Mouse (Mus musculus): Measurements from ENCODE around the gene Sugp2. TPM values are rescaled to one million over a fixed set of nuclear protein-coding genes. Genes with fewer than 3 reads are reported as not detected.

Gene Sugp2
- polyA plus RNA-seq, 1 experiment from 2014 or later, result 14.0 TPM

DNA sequence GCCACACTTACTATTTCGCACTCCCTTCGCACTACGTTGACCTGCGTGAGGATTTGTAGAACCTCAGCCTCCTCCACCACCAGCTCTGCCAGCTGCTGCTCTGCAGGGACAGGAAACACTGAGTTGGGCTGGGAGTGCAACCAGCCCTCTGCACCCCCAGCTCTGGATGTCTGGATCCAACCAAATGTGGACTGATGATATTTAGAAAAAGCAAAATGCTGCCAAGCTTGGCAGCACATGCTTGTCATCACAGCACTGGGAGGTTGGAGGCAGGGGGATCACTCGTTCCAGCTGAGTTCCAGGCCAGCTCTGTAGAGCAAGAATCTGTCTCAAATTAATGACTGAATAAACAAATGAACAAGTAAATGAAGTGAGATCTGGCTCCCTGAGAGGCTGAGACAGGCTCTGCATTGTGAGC, 60.0 kb downstream of the Sugp2 start:
- Histone ChIP-seq H3K27ac (no peak overlapping the region), H3K4me2 (ENCODE audit: low read length) (no peak overlapping the region), H3K9me3 (replicated peaks; ENCODE audit: low read length) (no peaks in the 10 kb centered on the region), H3K4me1 (replicated peaks; ENCODE audit: insufficient read depth, low read length) (no peaks in the 10 kb centered on the region), H3K4me3 (replicated peaks; ENCODE audit: low read depth, low read length) (no peak overlapping the region), H3K9ac (ENCODE audit: low read depth, low read length) (no peak overlapping the region), H3K36me3 (ENCODE audit: insufficient read depth, low read length) (peaks cover 62% of the 10 kb centered on the region), H3K27me3 (ENCODE audit: insufficient read depth, low read length) (no peaks in the 10 kb centered on the region)
- no peak for ATAC-seq (replicated peaks; ENCODE audit: low FRiP score, low read depth)
- WGBS, result 44% methylated on average over 5 of the region's 5 CpGs
- TF ChIP-seq CTCF (IDR thresholded peaks at IDR 0.05; ENCODE audit: low read depth), result no peak
- DNase-seq (ENCODE audit: low spot score), result no peak

GRCm38 (mm10) chr8:70300881-70301280, 66.9 kb downstream of the Sugp2 start:
- H3K9ac ChIP-seq (ENCODE audit: low read depth, low read length), result no peak overlapping the region
- 76% methylated on average over 3 of the region's 3 CpGs for WGBS
- H3K4me1 ChIP-seq (replicated peaks; ENCODE audit: insufficient read depth, low read length), result peaks cover 17% of the 10 kb centered on the region; the same call in 1 of the 2 replicates
- no peak overlapping the region for H3K4me3 ChIP-seq (replicated peaks; ENCODE audit: low read depth, low read length)
- H3K36me3 ChIP-seq (ENCODE audit: insufficient read depth, low read length), result peaks cover 36% of the 10 kb centered on the region
- no peaks in the 10 kb centered on the region for H3K27me3 ChIP-seq (ENCODE audit: insufficient read depth, low read length)
- TF ChIP-seq CTCF (IDR thresholded peaks at IDR 0.05; ENCODE audit: low read depth), result no peak
- H3K4me2 ChIP-seq (ENCODE audit: low read length), result no peak overlapping the region
- ATAC-seq (replicated peaks; ENCODE audit: low FRiP score, low read depth), result no peak
- no peaks in the 10 kb centered on the region for H3K9me3 ChIP-seq (replicated peaks; ENCODE audit: low read length)
- no peak overlapping the region for H3K27ac ChIP-seq
- no peak for DNase-seq (ENCODE audit: low spot score)

- WGBS, result under 1% methylated on average over 40 of the region's 40 CpGs
- Histone ChIP-seq H3K4me3 (replicated peaks; ENCODE audit: low read depth, low read length) (peak within 1 kb of the TSS; percentile 94), H3K27me3 (ENCODE audit: insufficient read depth, low read length) (no peaks in the 10 kb centered on the region), H3K9ac (ENCODE audit: low read depth, low read length) (peak within 1 kb of the TSS; percentile 86), H3K9me3 (replicated peaks; ENCODE audit: low read length) (no peaks in the 10 kb centered on the region), H3K27ac (peak within 1 kb of the TSS; percentile 73), H3K4me1 (replicated peaks; ENCODE audit: insufficient read depth, low read length) (peaks cover 17% of the 10 kb centered on the region; the same call in 1 of the 2 replicates), H3K4me2 (ENCODE audit: low read length) (peak within 1 kb of the TSS; percentile 92), H3K36me3 (ENCODE audit: insufficient read depth, low read length) (peaks cover 33% of the 10 kb centered on the region)
- ATAC-seq (replicated peaks; ENCODE audit: low FRiP score, low read depth) (peak; percentile 85), DNase-seq (ENCODE audit: low spot score) (peak; percentile 93)
- TF ChIP-seq CTCF (IDR thresholded peaks at IDR 0.05; ENCODE audit: low read depth), result no peak
These were observed 68.4 kb downstream of the Sugp2 start, which contains the start of the genes Ddx49 and Cope for GRCm38 (mm10) chr8:70302358-70302890. Gene Ddx49, minus strand, starts transcription at chr8:70302489. Gene Cope, plus strand, starts transcription at chr8:70302518.

GRCm38 (mm10) chr8:70302901-70303300, 68.9 kb downstream of the Sugp2 start:
- Histone ChIP-seq H3K9ac (ENCODE audit: low read depth, low read length) (peak overlapping the region; percentile 86), H3K36me3 (ENCODE audit: insufficient read depth, low read length) (peaks cover 31% of the 10 kb centered on the region)

GRCm38 (mm10) chr8:70309311-70309710, 75.3 kb downstream of the Sugp2 start:
- no peaks in the 10 kb centered on the region for H3K27me3 ChIP-seq (ENCODE audit: insufficient read depth, low read length)
- H3K9ac ChIP-seq (ENCODE audit: low read depth, low read length), result no peak overlapping the region
- no peaks in the 10 kb centered on the region for H3K9me3 ChIP-seq (replicated peaks; ENCODE audit: low read length)
- H3K4me2 ChIP-seq (ENCODE audit: low read length), result no peak overlapping the region
- 35% methylated on average over 2 of the region's 2 CpGs for WGBS
- DNase-seq (ENCODE audit: low spot score), result no peak
- no peak overlapping the region for H3K4me3 ChIP-seq (replicated peaks; ENCODE audit: low read depth, low read length)
- H3K4me1 ChIP-seq (replicated peaks; ENCODE audit: insufficient read depth, low read length), result no peaks in the 10 kb centered on the region
- H3K36me3 ChIP-seq (ENCODE audit: insufficient read depth, low read length), result peaks cover 55% of the 10 kb centered on the region; the same call in 1 of the 2 replicates
- H3K27ac ChIP-seq, result no peak overlapping the region
- TF ChIP-seq CTCF (IDR thresholded peaks at IDR 0.05; ENCODE audit: low read depth), result peak; percentile 63
- ATAC-seq (replicated peaks; ENCODE audit: low FRiP score, low read depth), result no peak

More at GRCm38 (mm10) chr8:70302901-70303300, 68.9 kb downstream of the Sugp2 start:
- no peak for DNase-seq (ENCODE audit: low spot score)
- H3K9me3 ChIP-seq (replicated peaks; ENCODE audit: low read length), result no peaks in the 10 kb centered on the region
- H3K4me3 ChIP-seq (replicated peaks; ENCODE audit: low read depth, low read length), result peak overlapping the region; percentile 94
- TF ChIP-seq CTCF (IDR thresholded peaks at IDR 0.05; ENCODE audit: low read depth), result no peak
- 4% methylated on average over 16 of the region's 16 CpGs for WGBS
- peak overlapping the region; percentile 92 for H3K4me2 ChIP-seq (ENCODE audit: low read length)
- H3K27me3 ChIP-seq (ENCODE audit: insufficient read depth, low read length), result no peaks in the 10 kb centered on the region
- H3K27ac ChIP-seq, result peak overlapping the region; percentile 73
- H3K4me1 ChIP-seq (replicated peaks; ENCODE audit: insufficient read depth, low read length), result peaks cover 17% of the 10 kb centered on the region; the same call in 1 of the 2 replicates
- peak; percentile 45 for ATAC-seq (replicated peaks; ENCODE audit: low FRiP score, low read depth)

- no peak for ATAC-seq (replicated peaks; ENCODE audit: low FRiP score, low read depth)
- no peaks in the 10 kb centered on the region for H3K9me3 ChIP-seq (replicated peaks; ENCODE audit: low read length)
- no peaks in the 10 kb centered on the region for H3K27me3 ChIP-seq (ENCODE audit: insufficient read depth, low read length)
- 81% methylated on average over 2 of the region's 2 CpGs for WGBS
- peaks cover 20% of the 10 kb centered on the region for H3K4me1 ChIP-seq (replicated peaks; ENCODE audit: insufficient read depth, low read length)
- peaks cover 32% of the 10 kb centered on the region; the same call in 1 of the 2 replicates for H3K36me3 ChIP-seq (ENCODE audit: insufficient read depth, low read length)
- H3K27ac ChIP-seq, result no peak overlapping the region
- DNase-seq (ENCODE audit: low spot score), result no peak
- no peak overlapping the region for H3K4me3 ChIP-seq (replicated peaks; ENCODE audit: low read depth, low read length)
- no peak overlapping the region for H3K4me2 ChIP-seq (ENCODE audit: low read length)
- H3K9ac ChIP-seq (ENCODE audit: low read depth, low read length), result no peak overlapping the region
- TF ChIP-seq CTCF (IDR thresholded peaks at IDR 0.05; ENCODE audit: low read depth), result no peak
These were observed 79.4 kb downstream of the Sugp2 start for GRCm38 (mm10) chr8:70313399-70313798.

Data from kidney, postnatal 0 days (tissue).